Mouse (Mus musculus): ENCODE data around the gene Gm20517. TPM values are rescaled to one million over a fixed set of nuclear protein-coding genes. Genes with fewer than 3 reads are reported as not detected.

Gm20517 gene
- polyA plus RNA-seq, 1 experiment from 2014 or later, result 0.54 TPM

GRCm38 (mm10) chr17:47580962-47581361 lies 30.4 kb upstream of the Gm20517 start:
- 79% methylated on average over 4 of the region's 4 CpGs for WGBS
- Histone ChIP-seq H3K4me1 (replicated peaks) (no peaks in the 10 kb centered on the region), H3K27ac (no peak overlapping the region), H3K27me3 (replicated peaks) (no peaks in the 10 kb centered on the region), H3K9ac (no peak overlapping the region), H3K4me2 (replicated peaks) (no peak overlapping the region), H3K4me3 (replicated peaks) (no peak overlapping the region), H3K9me3 (no peaks in the 10 kb centered on the region), H3K36me3 (no peaks in the 10 kb centered on the region)
- ATAC-seq, result no peak

GRCm38 (mm10) chr17:47588517-47588916 lies 22.9 kb upstream of the Gm20517 start:
- H3K9me3 ChIP-seq, result no peaks in the 10 kb centered on the region
- ATAC-seq, result no peak
- WGBS, result 81% methylated on average over 8 of the region's 8 CpGs
- H3K9ac ChIP-seq, result no peak overlapping the region
- peaks cover 5% of the 10 kb centered on the region; the same call in 1 of the 2 replicates for H3K4me1 ChIP-seq (replicated peaks)
- H3K36me3 ChIP-seq, result no peaks in the 10 kb centered on the region
- H3K4me2 ChIP-seq (replicated peaks), result no peak overlapping the region
- no peak overlapping the region for H3K27ac ChIP-seq
- no peak overlapping the region for H3K4me3 ChIP-seq (replicated peaks)
- H3K27me3 ChIP-seq (replicated peaks), result no peaks in the 10 kb centered on the region

- WGBS, result 73% methylated on average over 3 of the region's 3 CpGs
- no peak overlapping the region for H3K4me2 ChIP-seq (replicated peaks)
- no peak overlapping the region for H3K27ac ChIP-seq
- no peak for ATAC-seq
- no peaks in the 10 kb centered on the region for H3K36me3 ChIP-seq
- H3K4me1 ChIP-seq (replicated peaks), result peaks cover 7% of the 10 kb centered on the region
- no peaks in the 10 kb centered on the region for H3K27me3 ChIP-seq (replicated peaks)
- no peaks in the 10 kb centered on the region for H3K9me3 ChIP-seq
- H3K9ac ChIP-seq, result no peak overlapping the region
- H3K4me3 ChIP-seq (replicated peaks), result no peak overlapping the region
Measured at GRCm38 (mm10) chr17:47591073-47591472, 20.3 kb upstream of the Gm20517 start.

DNA sequence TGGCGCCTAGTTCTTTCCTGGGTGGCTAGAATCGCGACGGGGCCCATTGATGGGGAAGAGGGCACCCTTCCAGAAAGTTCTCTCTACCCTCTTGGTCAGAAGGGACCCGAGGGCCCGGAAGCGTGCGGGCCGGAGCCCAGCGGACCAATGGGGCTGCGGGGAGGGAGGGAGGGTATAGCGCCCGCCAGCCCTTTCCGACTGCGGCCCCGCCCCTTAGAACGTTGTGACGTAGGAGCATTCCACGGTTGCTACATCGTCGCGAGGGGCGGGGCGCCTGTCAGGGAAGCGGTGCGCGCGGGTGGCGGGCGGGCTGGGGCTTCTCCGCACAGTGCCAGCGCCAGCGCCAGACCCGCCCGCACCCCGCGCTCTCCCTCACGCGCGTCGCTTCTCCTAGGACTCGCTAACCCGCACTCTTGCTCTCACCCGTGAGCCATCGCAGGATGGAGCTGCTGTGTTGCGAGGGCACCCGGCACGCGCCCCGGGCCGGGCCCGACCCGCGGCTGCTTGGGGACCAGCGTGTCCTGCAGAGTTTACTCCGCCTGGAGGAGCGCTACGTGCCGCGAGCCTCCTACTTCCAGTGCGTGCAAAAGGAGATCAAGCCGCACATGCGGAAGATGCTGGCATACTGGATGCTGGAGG lies 18.1 kb upstream of the Gm20517 start:
- H3K27ac ChIP-seq, result peak overlapping the region; percentile 96
- under 1% methylated on average over 63 of the region's 63 CpGs for WGBS
- H3K9me3 ChIP-seq, result no peaks in the 10 kb centered on the region
- peaks cover 28% of the 10 kb centered on the region for H3K4me1 ChIP-seq (replicated peaks)
- H3K27me3 ChIP-seq (replicated peaks), result no peaks in the 10 kb centered on the region
- H3K4me3 ChIP-seq (replicated peaks), result peak overlapping the region; percentile 94
- peaks cover 6% of the 10 kb centered on the region for H3K36me3 ChIP-seq
- peak overlapping the region; percentile 79 for H3K4me2 ChIP-seq (replicated peaks)
- H3K9ac ChIP-seq, result peak overlapping the region; percentile 89
- ATAC-seq, result peak; percentile 84

DNA sequence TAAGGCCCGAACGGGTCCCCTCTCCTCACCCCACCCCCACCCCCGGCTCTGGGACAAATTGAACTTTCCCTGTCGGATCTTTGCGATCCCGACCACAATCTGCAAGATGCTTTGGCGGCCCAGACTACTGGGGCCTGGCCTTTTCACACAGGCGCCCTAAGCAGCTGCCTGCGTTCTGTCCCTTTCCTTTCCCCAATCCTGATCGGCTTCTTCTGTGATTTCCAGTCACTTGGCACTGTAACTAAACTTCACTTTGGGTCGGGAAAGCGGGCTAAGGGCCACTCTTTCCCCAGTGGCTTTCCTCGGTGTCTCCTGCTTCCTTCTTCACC lies 17.6 kb upstream of the Gm20517 start:
- Histone ChIP-seq H3K4me2 (replicated peaks) (peak overlapping the region; percentile 79), H3K36me3 (peaks cover 10% of the 10 kb centered on the region), H3K4me3 (replicated peaks) (peak overlapping the region; percentile 94), H3K27ac (peak overlapping the region; percentile 96), H3K9me3 (no peaks in the 10 kb centered on the region), H3K27me3 (replicated peaks) (no peaks in the 10 kb centered on the region), H3K4me1 (replicated peaks) (peaks cover 31% of the 10 kb centered on the region), H3K9ac (peak overlapping the region; percentile 89)
- no peak for ATAC-seq
- WGBS, result under 1% methylated on average over 13 of the region's 13 CpGs

- under 1% methylated on average over 41 of the region's 43 CpGs for WGBS
- H3K9me3 ChIP-seq, result no peaks in the 10 kb centered on the region
- peaks cover 10% of the 10 kb centered on the region for H3K36me3 ChIP-seq
- peak overlapping the region; percentile 89 for H3K9ac ChIP-seq
- peaks cover 31% of the 10 kb centered on the region for H3K4me1 ChIP-seq (replicated peaks)
- ATAC-seq, result peak; percentile 11; the same call in 1 of the 2 replicates
- H3K4me3 ChIP-seq (replicated peaks), result peak overlapping the region; percentile 94
- H3K27me3 ChIP-seq (replicated peaks), result no peaks in the 10 kb centered on the region
- peak overlapping the region; percentile 79 for H3K4me2 ChIP-seq (replicated peaks)
- H3K27ac ChIP-seq, result peak overlapping the region; percentile 96
Measured at GRCm38 (mm10) chr17:47594183-47594968, 17.0 kb upstream of the Gm20517 start.

GRCm38 (mm10) chr17:47594969-47595247 lies 16.5 kb upstream of the Gm20517 start:
- peak overlapping the region; percentile 89 for H3K9ac ChIP-seq
- peak overlapping the region; percentile 96 for H3K27ac ChIP-seq
- no peaks in the 10 kb centered on the region for H3K9me3 ChIP-seq
- ATAC-seq, result no peak
- peak overlapping the region; percentile 79 for H3K4me2 ChIP-seq (replicated peaks)
- peaks cover 10% of the 10 kb centered on the region for H3K36me3 ChIP-seq
- peak overlapping the region; percentile 94 for H3K4me3 ChIP-seq (replicated peaks)
- peaks cover 31% of the 10 kb centered on the region for H3K4me1 ChIP-seq (replicated peaks)
- no peaks in the 10 kb centered on the region for H3K27me3 ChIP-seq (replicated peaks)
- WGBS, result 0% methylated on average over 9 of the region's 9 CpGs

DNA sequence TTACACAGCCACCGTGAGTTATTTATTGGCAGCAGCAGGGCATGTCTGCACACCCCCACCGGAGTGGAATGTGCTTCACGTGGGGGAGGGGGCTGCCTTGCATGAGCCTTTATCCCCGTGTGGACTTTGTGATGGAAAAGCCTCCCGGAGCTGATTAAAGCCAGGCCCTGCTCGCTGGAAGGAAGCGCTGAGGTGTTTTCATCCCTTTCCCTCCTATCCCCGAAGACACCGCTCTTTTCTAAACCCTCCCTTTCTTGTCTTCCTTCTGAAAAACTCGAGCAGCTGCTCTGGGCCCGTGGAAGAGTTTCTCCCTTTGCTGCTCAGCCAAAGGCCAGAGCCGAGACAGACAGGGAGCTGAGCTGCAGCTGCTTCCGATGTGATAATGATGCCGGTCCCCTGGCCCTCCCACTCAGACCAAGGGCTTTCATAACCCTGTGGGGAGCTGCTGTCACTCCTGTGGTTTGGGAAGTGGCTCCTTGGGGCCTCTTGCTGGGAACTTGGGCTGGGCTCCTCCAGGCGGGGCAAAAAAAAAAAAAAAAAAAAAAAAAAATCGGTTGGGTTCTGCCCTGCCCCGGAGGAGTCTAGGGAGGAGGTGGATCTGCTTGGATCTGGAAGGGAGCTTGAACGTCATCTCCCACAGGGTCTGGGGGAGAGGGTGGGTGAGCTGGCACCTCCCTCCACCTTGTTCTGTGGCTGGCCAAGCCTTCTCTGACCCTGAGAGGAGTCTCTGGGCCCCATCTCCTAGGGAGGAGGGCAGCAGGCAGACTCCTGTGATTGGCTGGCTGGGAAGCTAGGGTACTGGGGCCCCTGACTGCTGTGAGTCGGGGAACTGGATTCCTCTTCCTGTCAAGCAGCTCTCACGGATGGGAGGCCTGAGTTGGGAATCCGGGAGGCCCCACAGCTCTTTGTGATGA lies 15.9 kb upstream of the Gm20517 start:
- peaks cover 10% of the 10 kb centered on the region for H3K36me3 ChIP-seq
- H3K4me2 ChIP-seq (replicated peaks), result peak overlapping the region; percentile 79
- H3K27me3 ChIP-seq (replicated peaks), result no peaks in the 10 kb centered on the region
- peaks cover 31% of the 10 kb centered on the region for H3K4me1 ChIP-seq (replicated peaks)
- ATAC-seq, result peak; percentile 86
- peak overlapping the region; percentile 94 for H3K4me3 ChIP-seq (replicated peaks)
- no peaks in the 10 kb centered on the region for H3K9me3 ChIP-seq
- under 1% methylated on average over 21 of the region's 21 CpGs for WGBS
- peak overlapping the region; percentile 89 for H3K9ac ChIP-seq
- peak overlapping the region; percentile 96 for H3K27ac ChIP-seq

GRCm38 (mm10) chr17:47596162-47596838 lies 15.1 kb upstream of the Gm20517 start:
- Histone ChIP-seq H3K27me3 (replicated peaks) (no peaks in the 10 kb centered on the region), H3K4me1 (replicated peaks) (peaks cover 32% of the 10 kb centered on the region), H3K4me2 (replicated peaks) (peak overlapping the region; percentile 79), H3K9me3 (no peaks in the 10 kb centered on the region), H3K9ac (peak overlapping the region; percentile 89), H3K27ac (peak overlapping the region; percentile 96), H3K36me3 (peaks cover 15% of the 10 kb centered on the region), H3K4me3 (replicated peaks) (peak overlapping the region; percentile 94)
- no peak for ATAC-seq
- 20% methylated on average over 6 of the region's 6 CpGs for WGBS

- Histone ChIP-seq H3K4me3 (replicated peaks) (peak overlapping the region; percentile 94), H3K9ac (peak overlapping the region; percentile 89), H3K27me3 (replicated peaks) (no peaks in the 10 kb centered on the region), H3K4me1 (replicated peaks) (peaks cover 32% of the 10 kb centered on the region), H3K36me3 (peaks cover 20% of the 10 kb centered on the region), H3K9me3 (no peaks in the 10 kb centered on the region), H3K27ac (peak overlapping the region; percentile 96), H3K4me2 (replicated peaks) (peak overlapping the region; percentile 79)
- ATAC-seq, result no peak
- 47% methylated on average over 5 of the region's 5 CpGs for WGBS
Measured at GRCm38 (mm10) chr17:47596839-47597164, 14.6 kb upstream of the Gm20517 start.

- peaks cover 22% of the 10 kb centered on the region for H3K36me3 ChIP-seq
- H3K27me3 ChIP-seq (replicated peaks), result no peaks in the 10 kb centered on the region
- 46% methylated on average over 13 of the region's 13 CpGs for WGBS
- peak overlapping the region; percentile 89; the same call in 1 of the 2 replicates for H3K9ac ChIP-seq
- H3K27ac ChIP-seq, result peak overlapping the region; percentile 96
- H3K4me1 ChIP-seq (replicated peaks), result peaks cover 32% of the 10 kb centered on the region
- no peak for ATAC-seq
- no peaks in the 10 kb centered on the region for H3K9me3 ChIP-seq
- peak overlapping the region; percentile 79 for H3K4me2 ChIP-seq (replicated peaks)
- peak overlapping the region; percentile 94 for H3K4me3 ChIP-seq (replicated peaks)
Measured at GRCm38 (mm10) chr17:47597261-47597660, 14.1 kb upstream of the Gm20517 start.

Data from intestine, embryonic 15.5 days (tissue).